Mouse (Mus musculus) midbrain, embryonic 16.5 days (tissue): Measurements from ENCODE around the gene Eif1ad. TPM values are rescaled to one million over a fixed set of nuclear protein-coding genes. Genes with fewer than 3 reads are reported as not detected.
A peak's percentile ranks its signal among the peaks of the same experiment; 100 is the strongest.

Source experiments
- ATAC-seq: fragments of 200-750 bp; cut with Nextera tagmentation; 2 replicates; pipeline ENCODE4 v1.8.0; 2017; ENCODE audit warnings: moderate TSS enrichment
- H3K27ac ChIP-seq: fragments of 300-500 bp; sonication (generic); 2 replicates; pipeline ENCODE4 v1.5.1; 2014; ENCODE audit warnings: mild to moderate bottlenecking, low read length, mixed read lengths
- H3K27me3 ChIP-seq: fragments of 300-500 bp; sonication (generic); 2 replicates; pipeline ENCODE4 v1.6.1; 2014; ENCODE audit warnings: low read depth, low read length, mixed read lengths; ENCODE audit not compliant: control insufficient read depth, insufficient read depth
- H3K36me3 ChIP-seq: fragments of 300-500 bp; sonication (generic); 2 replicates; pipeline ENCODE4 v1.6.1; 2014; ENCODE audit warnings: mild to moderate bottlenecking, low read length, moderate library complexity, mixed read lengths; ENCODE audit not compliant: control insufficient read depth, insufficient read depth
- H3K4me1 ChIP-seq: fragments of 300-500 bp; sonication (generic); 2 replicates; pipeline ENCODE4 v1.6.1; 2014; ENCODE audit warnings: mild to moderate bottlenecking, low read length, mixed read lengths; ENCODE audit not compliant: control insufficient read depth, insufficient read depth
- H3K4me2 ChIP-seq: fragments of 300-500 bp; sonication (generic); 2 replicates; pipeline ENCODE4 v1.6.1; 2014; ENCODE audit warnings: mild to moderate bottlenecking, low read length, mixed read lengths
- H3K4me3 ChIP-seq: fragments of 300-500 bp; sonication (generic); 2 replicates; pipeline ENCODE4 v1.5.1; 2014; ENCODE audit warnings: low read depth, mild to moderate bottlenecking, low read length, moderate library complexity, mixed read lengths
- H3K9ac ChIP-seq: fragments of 300-500 bp; sonication (generic); 2 replicates; pipeline ENCODE4 v1.6.1; 2014; ENCODE audit warnings: low read depth, low read length, mixed read lengths
- H3K9me3 ChIP-seq: fragments of 300-500 bp; sonication (generic); replicated peaks from 2 replicates; pipeline ENCODE4 v1.6.1; 2014; ENCODE audit warnings: mild to moderate bottlenecking, low read length, mixed read lengths; ENCODE audit not compliant: control insufficient read depth, poor library complexity, severe bottlenecking
- WGBS: fragments of 180-500 bp; shearing (Covaris S2); extraction: QIAGEN DNeasy Blood & Tissue Kit; methylation state at CpG from one replicate; pipeline ENCODE4 v1.1.7; 2014; 5-methylcytosine and 5-hydroxymethylcytosine counted together
- polyA plus RNA-seq: library from polyadenylated mRNA; unstranded; fragments of >200 nt; fragmentation: Nextera tagmentation; extraction: Ambion mirVana; gene quantifications from 2 replicates; pipeline ENCODE4 v1.2.1, GENCODE M21; 2015

Gene Eif1ad
- polyA plus RNA-seq, 1 experiment from 2014 or later, result 36.6 TPM

GRCm38 (mm10) chr19:5370932-5371331 is 4.4 kb downstream of the Eif1ad start:
- no peak overlapping the region for H3K27ac ChIP-seq
- H3K4me1 ChIP-seq, result peaks cover 10% of the 10 kb centered on the region
- H3K27me3 ChIP-seq, result no peaks in the 10 kb centered on the region
- no peak overlapping the region for H3K4me3 ChIP-seq
- no peak overlapping the region for H3K9ac ChIP-seq
- no peak for ATAC-seq
- 86% methylated on average over 3 of the region's 3 CpGs for WGBS
- H3K9me3 ChIP-seq, result no peaks in the 10 kb centered on the region
- H3K4me2 ChIP-seq, result no peak overlapping the region
- H3K36me3 ChIP-seq, result peaks cover 28% of the 10 kb centered on the region

- Histone ChIP-seq H3K9me3 (no peaks in the 10 kb centered on the region), H3K4me2 (no peak overlapping the region), H3K27me3 (no peaks in the 10 kb centered on the region), H3K27ac (no peak overlapping the region), H3K4me3 (no peak overlapping the region), H3K9ac (no peak overlapping the region), H3K4me1 (peaks cover 7% of the 10 kb centered on the region), H3K36me3 (peaks cover 30% of the 10 kb centered on the region)
- 94% methylated on average over 7 of the region's 7 CpGs for WGBS
- no peak for ATAC-seq
Observed at GRCm38 (mm10) chr19:5372724-5373123, 6.2 kb downstream of the Eif1ad start.

GRCm38 (mm10) chr19:5374177-5374576 is 7.6 kb downstream of the Eif1ad start:
- ATAC-seq, result no peak
- Histone ChIP-seq H3K4me2 (no peak overlapping the region), H3K27ac (no peak overlapping the region), H3K36me3 (peaks cover 38% of the 10 kb centered on the region), H3K4me3 (no peak overlapping the region), H3K4me1 (no peaks in the 10 kb centered on the region), H3K9ac (no peak overlapping the region), H3K9me3 (no peaks in the 10 kb centered on the region), H3K27me3 (no peaks in the 10 kb centered on the region)
- 84% methylated on average over 4 of the region's 4 CpGs for WGBS

GRCm38 (mm10) chr19:5374748-5375147 is 8.2 kb downstream of the Eif1ad start:
- no peaks in the 10 kb centered on the region for H3K4me1 ChIP-seq
- no peak overlapping the region for H3K4me3 ChIP-seq
- no peaks in the 10 kb centered on the region for H3K27me3 ChIP-seq
- no peak overlapping the region for H3K9ac ChIP-seq
- H3K9me3 ChIP-seq, result no peaks in the 10 kb centered on the region
- 86% methylated on average over 4 of the region's 4 CpGs for WGBS
- peaks cover 41% of the 10 kb centered on the region for H3K36me3 ChIP-seq
- H3K27ac ChIP-seq, result no peak overlapping the region
- ATAC-seq, result no peak
- no peak overlapping the region for H3K4me2 ChIP-seq

GRCm38 (mm10) chr19:5377446-5377845 is 10.9 kb downstream of the Eif1ad start:
- Histone ChIP-seq H3K4me2 (no peak overlapping the region), H3K4me3 (no peak overlapping the region), H3K9me3 (no peaks in the 10 kb centered on the region), H3K4me1 (no peaks in the 10 kb centered on the region), H3K9ac (no peak overlapping the region), H3K27me3 (no peaks in the 10 kb centered on the region), H3K27ac (no peak overlapping the region), H3K36me3 (peaks cover 48% of the 10 kb centered on the region)
- ATAC-seq, result no peak
- WGBS, result 95% methylated on average over 1 of the region's 1 CpGs

GRCm38 (mm10) chr19:5383326-5383725 is 16.8 kb downstream of the Eif1ad start:
- H3K27ac ChIP-seq, result no peak overlapping the region
- peaks cover 55% of the 10 kb centered on the region for H3K36me3 ChIP-seq
- ATAC-seq, result no peak
- peaks cover 15% of the 10 kb centered on the region for H3K4me1 ChIP-seq
- no peak overlapping the region for H3K4me3 ChIP-seq
- no peaks in the 10 kb centered on the region for H3K9me3 ChIP-seq
- H3K27me3 ChIP-seq, result no peaks in the 10 kb centered on the region
- H3K9ac ChIP-seq, result no peak overlapping the region
- H3K4me2 ChIP-seq, result no peak overlapping the region
- WGBS, result 96% methylated on average over 12 of the region's 12 CpGs

GRCm38 (mm10) chr19:5384715-5385114 is 18.2 kb downstream of the Eif1ad start:
- H3K9ac ChIP-seq, result no peak overlapping the region
- no peak overlapping the region for H3K4me3 ChIP-seq
- H3K27me3 ChIP-seq, result no peaks in the 10 kb centered on the region
- H3K4me1 ChIP-seq, result peaks cover 21% of the 10 kb centered on the region
- 91% methylated on average over 8 of the region's 8 CpGs for WGBS
- no peaks in the 10 kb centered on the region for H3K9me3 ChIP-seq
- H3K4me2 ChIP-seq, result no peak overlapping the region
- no peak overlapping the region for H3K27ac ChIP-seq
- ATAC-seq, result no peak
- peaks cover 42% of the 10 kb centered on the region for H3K36me3 ChIP-seq

- no peaks in the 10 kb centered on the region for H3K27me3 ChIP-seq
- ATAC-seq, result peak; percentile 41
- peak overlapping the region; percentile 77 for H3K27ac ChIP-seq
- H3K4me3 ChIP-seq, result peak overlapping the region; percentile 71
- WGBS, result under 1% methylated on average over 41 of the region's 43 CpGs
- H3K36me3 ChIP-seq, result peaks cover 15% of the 10 kb centered on the region
- peaks cover 28% of the 10 kb centered on the region for H3K4me1 ChIP-seq
- peak overlapping the region; percentile 76 for H3K9ac ChIP-seq
- H3K4me2 ChIP-seq, result peak overlapping the region; percentile 74
- H3K9me3 ChIP-seq, result no peaks in the 10 kb centered on the region
Observed at GRCm38 (mm10) chr19:5388011-5388441, 21.5 kb downstream of the Eif1ad start.

- H3K9me3 ChIP-seq, result no peaks in the 10 kb centered on the region
- peaks cover 8% of the 10 kb centered on the region for H3K36me3 ChIP-seq
- H3K4me3 ChIP-seq, result peak within 1 kb of the TSS; percentile 71
- peak within 1 kb of the TSS; percentile 74 for H3K4me2 ChIP-seq
- peak within 1 kb of the TSS; percentile 82 for H3K27ac ChIP-seq
- WGBS, result 3% methylated on average over 43 of the region's 43 CpGs
- H3K4me1 ChIP-seq, result peaks cover 28% of the 10 kb centered on the region
- peak within 1 kb of the TSS; percentile 81 for H3K9ac ChIP-seq
- H3K27me3 ChIP-seq, result no peaks in the 10 kb centered on the region
- peak; percentile 96 for ATAC-seq
Observed at GRCm38 (mm10) chr19:5388588-5389242, 22.2 kb downstream of the Eif1ad start, which contains the start of gene Sart1. Gene Sart1 (minus strand): TSS chr19:5388703.
